Mouse (Mus musculus): ENCODE measurements around the gene Ppp1r27.

Ppp1r27 gene

DNA sequence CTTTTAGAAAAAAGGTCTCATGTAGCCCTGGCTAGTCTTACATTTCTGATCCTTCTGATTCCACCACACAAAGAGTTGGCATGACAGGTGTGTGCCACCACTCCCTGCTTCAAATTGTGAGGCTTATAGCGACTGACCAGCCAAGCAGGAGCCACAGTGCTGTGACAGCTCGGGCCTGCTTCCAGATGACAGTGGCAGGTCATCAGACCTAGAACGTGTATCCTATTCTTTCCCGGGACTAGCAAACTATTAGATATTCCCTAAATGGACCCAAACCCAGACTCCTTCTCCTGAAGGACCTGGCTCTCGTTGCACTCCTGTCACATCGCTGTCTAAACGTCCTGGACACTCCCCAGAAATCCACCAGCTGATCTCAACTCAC is 2.2 kb downstream of the Ppp1r27 start:
- no peak for DNase-seq (ENCODE audit: low read depth in 2 of 2, low spot score in 2 of 2)

DNA sequence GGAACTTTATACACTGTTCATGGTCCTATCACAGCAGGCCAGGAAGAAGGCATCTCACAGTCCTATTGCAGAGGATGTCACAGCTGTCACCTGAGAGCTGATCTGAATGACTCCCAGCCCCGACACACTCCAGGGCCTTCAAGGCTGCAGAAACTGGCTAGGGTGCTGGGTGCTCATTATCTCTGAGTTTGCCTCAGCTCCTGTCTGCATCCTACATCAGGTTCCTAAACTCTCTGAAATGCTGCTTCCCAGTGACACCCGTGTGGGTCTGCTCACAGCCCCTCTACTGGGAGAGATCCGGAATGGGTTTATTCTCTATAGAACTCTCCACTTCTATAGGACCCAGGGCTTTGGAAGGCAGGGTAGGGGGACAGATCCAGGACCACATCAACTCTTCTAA is 2.7 kb downstream of the Ppp1r27 start:
- no peak for DNase-seq (ENCODE audit: low read depth in 2 of 2, low spot score in 2 of 2)

GRCm38 (mm10) chr11:120547469-120547868 is 3.5 kb downstream of the Ppp1r27 start:
- peak in 1 of 2 experiments; percentile 5 for DNase-seq (ENCODE audit: low read depth in 2 of 2, low spot score in 2 of 2)

DNA sequence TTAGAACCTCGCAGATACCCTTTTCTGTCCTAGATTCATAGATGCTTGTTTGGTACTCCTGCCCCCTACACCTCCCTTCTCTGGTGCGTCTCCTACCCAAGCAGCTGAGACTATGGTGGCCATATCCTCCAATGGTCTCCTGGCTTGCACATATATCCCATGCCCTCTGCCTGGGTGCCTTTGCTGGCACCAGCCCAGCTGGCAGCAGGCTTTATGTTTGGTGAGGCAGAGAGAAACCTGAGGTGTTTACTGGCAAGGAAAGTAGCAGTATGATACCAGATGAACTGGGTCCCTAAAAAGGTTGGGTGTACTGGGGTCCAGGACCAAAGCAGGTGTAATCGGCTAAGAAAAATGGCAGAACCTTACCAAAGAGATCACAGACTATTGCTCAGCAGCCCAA is 5.0 kb downstream of the Ppp1r27 start:
- no peak for DNase-seq (ENCODE audit: low read depth in 2 of 2, low spot score in 2 of 2)

GRCm38 (mm10) chr11:120542376-120542775 is 8.6 kb downstream of the Ppp1r27 start:
- no peak for DNase-seq (ENCODE audit: low read depth in 2 of 2, low spot score in 2 of 2)

DNA sequence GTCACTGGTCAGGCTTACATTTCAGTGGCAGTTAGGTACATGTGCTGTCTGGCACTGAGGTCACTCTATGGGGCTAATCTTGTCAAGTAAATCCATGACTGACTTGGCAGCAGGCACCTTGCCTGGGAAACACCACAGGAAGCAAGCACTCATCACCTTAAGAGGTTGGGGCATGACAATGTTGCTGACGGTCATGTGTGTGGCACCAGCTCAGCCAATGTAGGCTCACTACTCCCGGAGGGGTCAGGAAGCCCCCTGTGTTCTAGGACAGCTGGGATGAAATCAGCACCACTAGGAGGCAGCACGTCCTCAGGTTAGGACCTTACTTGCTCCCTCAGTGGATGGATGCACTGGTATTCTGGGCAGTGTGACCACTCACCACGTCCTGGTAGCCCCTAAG is 9.0 kb downstream of the Ppp1r27 start:
- DNase-seq (ENCODE audit: low read depth in 2 of 2, low spot score in 2 of 2) = no peak

DNA sequence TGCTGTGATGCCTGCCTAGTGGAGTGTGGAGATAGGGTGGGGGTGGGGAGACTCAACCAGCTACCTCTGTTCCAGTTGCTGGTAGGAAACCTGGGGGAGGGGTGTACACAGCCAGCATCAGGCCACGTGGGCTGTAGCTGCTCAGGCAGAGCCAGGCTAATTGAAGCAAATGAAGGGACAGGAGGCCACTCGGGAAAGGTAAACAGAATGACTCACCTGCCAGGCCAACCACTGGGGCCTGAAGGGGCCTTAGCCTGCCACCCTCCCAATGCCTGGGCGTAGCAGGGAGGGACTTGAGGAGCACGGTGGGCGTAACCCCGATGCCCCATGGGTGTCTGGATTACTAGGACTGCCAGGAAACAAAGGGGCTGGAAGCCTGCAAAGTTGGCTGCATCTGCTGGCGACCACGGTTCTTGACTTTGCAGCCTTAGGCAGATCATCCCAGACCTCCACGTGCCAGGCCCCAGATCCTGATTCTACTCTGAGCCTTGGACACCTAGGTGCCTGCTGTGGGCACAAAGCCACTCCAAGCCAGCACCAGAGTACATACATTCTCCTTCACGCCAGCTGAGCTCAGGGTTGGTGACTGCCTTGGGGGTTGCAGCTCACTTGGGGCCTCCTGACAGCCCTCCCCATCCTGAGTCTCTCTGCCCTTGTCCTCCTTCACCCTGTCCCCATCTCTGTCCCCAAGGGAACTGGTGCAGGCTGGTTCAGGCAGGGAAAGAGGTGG is 11.5 kb downstream of the Ppp1r27 start:
- no peak for DNase-seq (ENCODE audit: low read depth in 2 of 2, low spot score in 2 of 2)

DNA sequence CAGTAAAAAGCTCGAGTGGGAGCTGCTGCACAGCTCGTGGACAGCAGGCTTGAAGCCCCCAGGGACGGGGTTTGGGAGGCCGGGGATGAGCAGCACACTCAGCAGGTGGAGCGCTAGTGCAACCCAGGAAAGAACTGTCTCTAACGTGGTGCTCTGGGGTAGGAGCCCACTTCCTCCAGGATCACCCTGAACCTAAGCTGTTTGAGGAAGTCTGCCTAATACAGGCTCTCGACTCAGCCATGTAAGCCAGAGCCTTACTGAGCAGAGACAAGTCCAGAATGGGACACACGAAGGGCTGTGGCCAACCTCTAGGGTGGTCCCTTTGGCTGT is 12.0 kb downstream of the Ppp1r27 start:
- no peak for DNase-seq (ENCODE audit: low read depth in 2 of 2, low spot score in 2 of 2)

GRCm38 (mm10) chr11:120538485-120538884 is 12.4 kb downstream of the Ppp1r27 start:
- DNase-seq (ENCODE audit: low read depth in 2 of 2, low spot score in 2 of 2) = no peak

DNA sequence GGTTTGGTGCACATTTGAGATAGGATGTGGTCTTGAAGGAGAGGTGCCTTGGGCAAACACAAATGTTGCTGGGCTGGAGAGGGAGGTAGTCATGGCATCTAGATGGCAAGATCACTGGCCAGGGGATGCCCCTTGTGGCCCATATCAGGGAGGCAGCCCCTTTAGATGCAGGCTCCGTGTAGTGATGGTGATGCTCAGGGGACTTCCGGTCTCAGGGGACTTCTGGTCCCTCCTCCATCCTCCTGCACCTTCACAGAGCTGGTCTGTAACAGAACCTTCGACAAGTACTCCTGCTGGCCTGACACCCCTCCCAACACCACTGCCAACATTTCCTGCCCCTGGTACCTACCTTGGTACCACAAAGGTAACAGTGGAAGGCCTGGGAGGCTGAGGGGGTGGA is 15.1 kb downstream of the Ppp1r27 start:
- no peak for DNase-seq (ENCODE audit: low read depth in 2 of 2, low spot score in 2 of 2)

GRCm38 (mm10) chr11:120535145-120535544 is 15.8 kb downstream of the Ppp1r27 start:
- no peak for DNase-seq (ENCODE audit: low read depth in 2 of 2, low spot score in 2 of 2)

DNA sequence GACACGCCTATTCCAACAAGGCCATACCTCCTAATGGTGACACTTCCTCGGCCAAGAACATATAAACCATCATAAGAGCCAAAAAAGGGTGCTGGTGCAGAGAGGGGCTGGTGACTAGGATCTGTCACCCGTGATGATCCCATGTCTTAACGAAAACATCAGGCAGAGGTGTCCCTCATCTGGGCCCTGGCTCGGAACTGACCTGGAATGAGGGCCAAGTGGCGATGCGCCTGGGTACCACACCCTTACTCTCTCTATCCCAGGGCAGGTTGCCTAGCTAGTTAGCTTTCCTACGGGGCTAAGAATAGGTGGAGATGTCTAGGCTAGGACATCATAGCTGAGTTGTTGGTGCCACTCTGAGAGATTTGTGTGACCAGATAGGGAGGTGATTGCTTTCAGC is 16.8 kb downstream of the Ppp1r27 start:
- DNase-seq (ENCODE audit: low read depth in 2 of 2, low spot score in 2 of 2) = no peak

GRCm38 (mm10) chr11:120531646-120532045 is 19.3 kb downstream of the Ppp1r27 start:
- no peak for DNase-seq (ENCODE audit: low read depth in 2 of 2, low spot score in 2 of 2)

GRCm38 (mm10) chr11:120530085-120530964 is 20.6 kb downstream of the Ppp1r27 start, which contains the start of gene Gcgr:
Gcgr (plus strand) TSS chr11:120530699.
- DNase-seq (ENCODE audit: low read depth in 2 of 2, low spot score in 2 of 2) = no peak

DNA sequence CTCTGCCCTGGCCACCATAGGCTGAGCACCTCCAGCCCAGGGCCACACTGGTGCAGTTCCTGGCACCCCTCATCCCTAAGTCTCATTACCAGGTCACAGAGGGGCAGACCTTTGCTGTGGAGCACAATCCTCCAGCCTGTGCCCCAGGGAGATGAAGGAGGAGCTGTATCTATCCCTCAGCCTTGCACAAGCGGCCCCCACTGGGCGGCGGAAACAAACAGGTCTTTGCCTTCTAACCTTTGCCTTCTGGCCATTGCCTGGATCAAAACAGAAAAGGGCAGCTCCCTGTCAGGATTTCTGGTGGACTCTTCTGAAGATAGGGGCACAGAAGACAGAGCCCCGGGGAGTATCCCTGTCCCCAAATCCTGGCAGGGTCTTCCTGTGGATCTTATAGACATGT is 22.0 kb downstream of the Ppp1r27 start:
- no peak for DNase-seq (ENCODE audit: low read depth in 2 of 2, low spot score in 2 of 2)

GRCm38 (mm10) chr11:120527690-120528354 is 23.1 kb downstream of the Ppp1r27 start:
- DNase-seq (ENCODE audit: low read depth in 2 of 2, low spot score in 2 of 2) = no peak

DNA sequence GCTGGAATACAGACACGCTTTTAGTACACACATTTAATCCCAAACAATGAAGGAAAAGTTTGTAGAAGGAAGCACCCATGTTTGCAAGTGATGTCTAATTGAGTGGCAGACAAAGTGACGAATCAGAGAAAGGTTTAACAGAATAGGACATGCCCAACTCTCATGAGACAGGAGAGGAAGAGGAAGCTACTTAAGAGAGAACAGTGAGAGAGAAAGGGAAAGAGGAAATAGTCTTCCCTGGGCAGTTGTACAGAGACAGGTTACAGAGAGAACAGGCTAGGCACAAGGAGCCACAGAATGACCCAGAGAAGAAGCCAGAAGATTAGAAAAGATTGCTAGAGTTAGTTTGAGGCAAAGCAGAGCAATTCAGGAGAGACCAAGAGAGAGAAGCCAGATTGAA is 25.0 kb downstream of the Ppp1r27 start:
- DNase-seq (ENCODE audit: low read depth in 2 of 2, low spot score in 2 of 2) = no peak

- no peak for DNase-seq (ENCODE audit: low read depth in 2 of 2, low spot score in 2 of 2)
These were observed 28.4 kb downstream of the Ppp1r27 start for GRCm38 (mm10) chr11:120522581-120522980.

DNA sequence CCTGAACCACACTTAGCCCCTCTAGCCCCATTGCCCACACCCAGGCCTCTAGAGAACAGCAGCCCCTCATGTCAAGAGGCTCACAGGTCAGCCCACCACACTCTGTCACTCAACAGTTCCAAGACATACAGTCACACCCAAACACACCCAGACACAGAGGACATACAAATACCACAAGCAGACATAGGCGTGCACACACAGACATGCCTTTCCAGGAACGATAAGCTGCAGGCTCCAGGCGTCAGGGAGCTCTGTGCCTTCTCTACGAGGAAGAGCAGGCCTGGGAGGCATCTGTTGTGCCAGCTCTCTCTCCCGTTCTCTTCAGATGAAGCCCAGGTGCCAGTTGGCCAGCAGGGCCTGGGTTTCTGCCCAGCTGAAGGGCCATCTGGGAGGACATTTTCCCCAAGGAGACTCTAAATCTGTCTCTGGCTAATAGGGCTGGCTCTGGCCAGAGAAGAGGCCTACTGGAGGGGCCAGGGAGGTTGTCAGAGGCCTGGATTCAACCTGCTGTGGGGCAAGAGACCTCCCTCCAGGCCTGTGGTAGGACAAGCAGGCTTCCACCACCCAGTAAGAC is 29.9 kb downstream of the Ppp1r27 start:
- no peak for DNase-seq (ENCODE audit: low read depth in 2 of 2, low spot score in 2 of 2)

DNA sequence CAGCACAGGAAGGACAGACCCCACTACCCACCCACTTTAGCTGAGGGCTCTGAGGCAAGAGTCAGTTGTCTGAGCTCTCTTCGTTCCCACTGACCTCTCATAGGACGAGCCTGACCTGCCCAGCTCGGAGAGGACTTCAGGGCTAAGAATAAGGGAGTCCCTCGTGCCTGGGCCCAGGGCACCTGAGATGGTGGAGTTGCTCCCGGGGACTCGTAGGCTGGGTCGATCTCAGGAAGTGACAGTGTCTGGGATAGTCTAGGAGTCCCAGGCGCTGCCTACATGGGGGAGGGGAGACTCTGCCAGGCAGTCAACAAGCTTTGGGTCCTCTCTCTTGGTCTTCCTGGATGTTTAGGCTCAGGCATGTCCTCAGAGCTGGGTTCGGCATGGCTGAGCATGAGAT is 30.4 kb downstream of the Ppp1r27 start:
- DNase-seq (ENCODE audit: low read depth in 2 of 2, low spot score in 2 of 2) = no peak

DNA sequence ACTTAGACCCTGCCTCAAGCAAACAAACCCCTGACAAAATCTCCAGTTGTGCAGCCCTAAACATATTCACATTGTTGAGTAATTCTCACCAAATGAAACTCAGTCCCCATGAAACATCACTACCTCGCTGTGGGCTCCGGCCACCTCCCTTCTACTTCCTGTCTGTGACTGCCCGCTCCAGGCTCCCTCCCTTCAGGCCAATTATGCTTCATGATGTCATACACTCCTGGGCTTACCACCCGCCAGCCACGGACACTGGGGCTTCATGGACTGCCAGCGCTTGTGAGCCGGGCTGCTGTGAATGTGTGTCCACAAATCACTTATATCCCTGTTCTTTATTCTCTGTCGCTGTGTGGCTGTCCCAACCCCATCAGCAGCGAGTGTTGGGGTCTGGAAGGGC is 31.2 kb downstream of the Ppp1r27 start:
- no peak for DNase-seq (ENCODE audit: low read depth in 2 of 2, low spot score in 2 of 2)

DNA sequence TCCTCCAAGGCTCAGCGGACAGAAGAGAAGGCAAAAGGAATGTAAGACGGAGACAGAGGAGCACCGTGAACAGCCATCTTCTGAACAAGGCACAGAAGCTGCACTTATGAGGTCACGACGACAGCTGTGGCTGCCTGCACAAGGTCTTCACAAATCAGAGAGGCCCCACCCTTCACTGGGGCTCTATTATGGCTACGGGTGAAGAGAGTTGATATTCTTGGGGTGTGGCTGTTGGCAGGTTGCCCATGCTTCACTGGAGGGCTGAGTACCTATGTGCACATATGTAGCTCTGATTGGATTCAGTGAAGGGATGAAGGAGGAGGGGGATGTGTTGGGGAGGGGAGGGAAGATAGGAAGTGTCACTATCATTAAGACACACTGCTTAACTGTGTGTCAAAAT is 32.4 kb downstream of the Ppp1r27 start:
- no peak for DNase-seq (ENCODE audit: low read depth in 2 of 2, low spot score in 2 of 2)

All from CD8-positive naive resting alpha-beta T cell, adult 2 months (primary cell).